Mouse (Mus musculus) intestine, embryonic 15.5 days (tissue): Measurements from ENCODE around the gene Lrrc57. TPM values are rescaled to one million over a fixed set of nuclear protein-coding genes. Genes with fewer than 3 reads are reported as not detected.

ENCODE experiments used
- ATAC-seq: fragments of 200-750 bp; cut with Nextera tagmentation; 2 replicates; pipeline ENCODE4 v1.8.0; 2017; ENCODE audit warnings: moderate TSS enrichment, moderate library complexity
- H3K27ac ChIP-seq: fragments of 300-500 bp; sonication (generic); 2 replicates; pipeline ENCODE4 v1.5.1; 2015; ENCODE audit warnings: mild to moderate bottlenecking, inconsistent platforms
- H3K27me3 ChIP-seq: fragments of 300-500 bp; sonication (generic); replicated peaks from 2 replicates; pipeline ENCODE4 v1.6.1; 2015; ENCODE audit warnings: inconsistent platforms
- H3K36me3 ChIP-seq: fragments of 300-500 bp; sonication (generic); 2 replicates; pipeline ENCODE4 v1.6.1; 2015; ENCODE audit warnings: inconsistent platforms
- H3K4me1 ChIP-seq: fragments of 300-500 bp; sonication (generic); replicated peaks from 2 replicates; pipeline ENCODE4 v1.6.1; 2015; ENCODE audit warnings: inconsistent platforms
- H3K4me2 ChIP-seq: fragments of 300-500 bp; sonication (generic); replicated peaks from 2 replicates; pipeline ENCODE4 v1.6.1; 2015; ENCODE audit warnings: mild to moderate bottlenecking, inconsistent platforms
- H3K4me3 ChIP-seq: fragments of 300-500 bp; sonication (generic); replicated peaks from 2 replicates; pipeline ENCODE4 v1.5.1; 2015; ENCODE audit warnings: inconsistent platforms
- H3K9ac ChIP-seq: fragments of 300-500 bp; sonication (generic); 2 replicates; pipeline ENCODE4 v1.6.1; 2015; ENCODE audit warnings: inconsistent platforms
- H3K9me3 ChIP-seq: fragments of 300-500 bp; sonication (generic); 2 replicates; pipeline ENCODE4 v1.6.1; 2016; ENCODE audit warnings: inconsistent platforms
- WGBS: fragments of 180-500 bp; shearing (Covaris S2); methylation state at CpG from one replicate; pipeline ENCODE4 v1.1.7; 2015; 5-methylcytosine and 5-hydroxymethylcytosine counted together
- polyA plus RNA-seq: library from polyadenylated mRNA; unstranded; fragments of >200 nt; fragmentation: Nextera tagmentation; extraction: Ambion mirVana; gene quantifications from 2 replicates; pipeline ENCODE4 v1.2.1, GENCODE M21; 2015

Lrrc57 gene
- polyA plus RNA-seq, 1 experiment from 2014 or later: 20.3 TPM

DNA sequence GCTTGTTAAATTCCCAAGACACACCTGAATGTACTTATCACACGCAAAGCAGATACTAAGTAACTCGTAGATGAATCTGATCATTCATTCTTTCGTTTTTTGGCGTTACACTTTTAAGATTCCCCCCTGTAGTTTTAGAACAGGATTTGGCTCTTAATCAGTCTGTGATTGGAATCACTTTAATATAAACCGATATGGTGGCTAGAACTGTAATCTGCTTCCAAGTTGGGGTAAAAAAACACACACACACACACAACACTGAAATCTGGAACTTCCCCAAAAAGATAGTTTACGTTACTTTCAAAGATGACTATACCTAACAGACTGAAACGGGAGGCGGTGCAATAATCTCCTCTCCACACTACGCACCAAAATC is 46.5 kb downstream of the Lrrc57 start:
- Histone ChIP-seq H3K4me3 (peak overlapping the region; percentile 87), H3K27me3 (no peaks in the 10 kb centered on the region), H3K9ac (peak overlapping the region; percentile 96), H3K9me3 (no peaks in the 10 kb centered on the region), H3K27ac (0 out of 2 replicates have a peak overlapping the region, but pooled peaks have one; percentile 66), H3K36me3 (no peaks in the 10 kb centered on the region), H3K4me2 (peak overlapping the region; percentile 54), H3K4me1 (no peaks in the 10 kb centered on the region)
- ATAC-seq: no peak
- 20% methylated on average over 9 of the region's 9 CpGs for WGBS

DNA sequence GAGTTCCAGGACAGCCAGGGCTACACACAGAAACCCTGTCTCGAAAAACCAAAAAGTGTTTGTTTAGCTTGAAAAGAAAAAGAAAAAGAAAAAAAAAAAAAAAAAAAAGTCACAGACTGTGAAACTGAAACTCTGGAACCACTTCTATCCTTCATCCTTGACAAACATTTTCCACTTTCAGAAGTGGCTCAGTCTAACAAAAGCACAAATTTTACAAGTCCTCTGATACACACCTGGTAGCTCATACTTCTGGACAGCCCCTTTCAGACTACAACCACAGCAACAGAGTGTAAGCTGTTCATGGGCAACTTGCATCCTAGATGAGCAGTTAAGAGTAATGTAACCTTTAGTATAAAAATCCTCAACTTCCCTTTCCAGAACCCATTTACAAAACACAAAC is 47.8 kb downstream of the Lrrc57 start:
- 86% methylated on average over 1 of the region's 1 CpGs for WGBS
- Histone ChIP-seq H3K27me3 (no peaks in the 10 kb centered on the region), H3K9me3 (no peaks in the 10 kb centered on the region), H3K4me2 (no peak overlapping the region), H3K9ac (no peak overlapping the region), H3K4me1 (no peaks in the 10 kb centered on the region), H3K27ac (no peak overlapping the region), H3K4me3 (no peak overlapping the region), H3K36me3 (no peaks in the 10 kb centered on the region)
- ATAC-seq: no peak

DNA sequence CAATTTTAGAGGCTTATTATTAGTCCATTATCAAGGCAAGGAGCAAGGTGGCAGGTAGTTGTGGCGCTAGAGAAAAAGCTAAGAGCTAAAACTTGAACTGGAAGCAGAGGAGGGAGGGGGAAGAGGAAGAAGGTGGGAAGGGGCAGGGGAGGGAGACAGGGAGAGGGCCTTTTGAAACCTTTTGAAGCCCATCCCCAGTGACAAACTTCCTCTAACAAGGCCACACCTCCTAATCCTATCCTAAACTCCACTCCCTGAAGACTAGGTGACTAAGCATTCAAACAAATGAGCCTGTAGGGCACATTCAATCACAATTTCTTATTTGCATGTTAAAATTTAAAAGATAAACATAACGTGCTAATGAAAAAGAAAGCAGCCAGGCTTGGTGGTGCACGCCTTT is 50.5 kb downstream of the Lrrc57 start:
- peaks cover 5% of the 10 kb centered on the region; the same call in 1 of the 2 replicates for H3K36me3 ChIP-seq
- ATAC-seq: no peak
- no peak overlapping the region for H3K4me2 ChIP-seq

DNA sequence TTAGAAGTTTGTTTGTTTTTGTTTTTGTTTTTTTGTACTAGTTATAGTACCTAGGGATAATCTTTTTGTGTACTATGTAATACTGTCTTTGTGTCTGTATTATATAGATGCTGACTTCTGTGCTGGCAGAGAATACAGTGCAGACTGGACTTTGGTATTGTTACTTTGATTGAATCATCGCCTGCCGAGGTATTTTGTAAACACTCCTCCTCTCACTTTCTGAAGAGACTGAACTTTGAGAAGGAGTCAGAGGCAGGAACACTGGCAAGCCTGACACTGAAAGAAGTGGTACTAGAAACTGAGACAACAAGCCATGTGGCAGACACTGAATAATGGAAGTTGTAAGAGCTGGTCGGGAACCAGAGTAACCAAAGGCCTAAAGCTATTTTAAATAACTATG is 52.5 kb downstream of the Lrrc57 start:
- H3K4me3 ChIP-seq: no peak overlapping the region
- H3K36me3 ChIP-seq: peaks cover 14% of the 10 kb centered on the region; the same call in 1 of the 2 replicates
- no peak for ATAC-seq
- H3K4me2 ChIP-seq: no peak overlapping the region
- H3K9ac ChIP-seq: no peak overlapping the region
- H3K4me1 ChIP-seq: no peaks in the 10 kb centered on the region
- no peak overlapping the region for H3K27ac ChIP-seq
- no peaks in the 10 kb centered on the region for H3K9me3 ChIP-seq
- H3K27me3 ChIP-seq: no peaks in the 10 kb centered on the region
- 57% methylated on average over 3 of the region's 3 CpGs for WGBS

More for the DNA sequence above, 50.5 kb downstream of the Lrrc57 start:
- no peaks in the 10 kb centered on the region for H3K4me1 ChIP-seq
- H3K9ac ChIP-seq: no peak overlapping the region
- H3K27ac ChIP-seq: no peak overlapping the region
- no peak overlapping the region for H3K4me3 ChIP-seq
- no peaks in the 10 kb centered on the region for H3K27me3 ChIP-seq
- H3K9me3 ChIP-seq: no peaks in the 10 kb centered on the region
- WGBS: 79% methylated on average over 3 of the region's 3 CpGs

Other genes starting within 250 kb of the Lrrc57 start
- 7.3 and 8.5 TPM in 2 replicates for gene Ganc, start 205.6 kb downstream of the Lrrc57 start, polyA plus RNA-seq
- 10.6 and 11.3 TPM in 2 replicates for gene Tmem87a, start 205.4 kb downstream of the Lrrc57 start, polyA plus RNA-seq
- 0.89 and 1.0 TPM in 2 replicates for gene Capn3, start 153.5 kb downstream of the Lrrc57 start, polyA plus RNA-seq
- gene Zfp106, start 45.7 kb downstream of the Lrrc57 start, polyA plus RNA-seq: 46.1 and 46.5 TPM in 2 replicates
- gene Snap23, start 41.8 kb downstream of the Lrrc57 start, polyA plus RNA-seq: 47.2 and 51.0 TPM in 2 replicates
- 21.3 and 22.3 TPM in 2 replicates for gene Haus2, start 137 bp downstream of the Lrrc57 start, polyA plus RNA-seq
- 2.9 and 3.3 TPM in 2 replicates for gene Stard9, start 19.6 kb upstream of the Lrrc57 start, polyA plus RNA-seq
- gene Cdan1, start 240.6 kb upstream of the Lrrc57 start, polyA plus RNA-seq: 5.3 and 5.6 TPM in 2 replicates
- gene Ttbk2, start 241.1 kb upstream of the Lrrc57 start, polyA plus RNA-seq: 2.2 and 2.6 TPM in 2 replicates